Mouse (Mus musculus): ENCODE measurements around the gene Apobec4.
A peak's percentile ranks its signal among the peaks of the same experiment; 100 is the strongest.
"Not testable (repeated sequence)": the region's sequence is repeated elsewhere in the genome, so short reads cannot be mapped to it uniquely, and the experiment has no call there.

The Apobec4 gene

DNA sequence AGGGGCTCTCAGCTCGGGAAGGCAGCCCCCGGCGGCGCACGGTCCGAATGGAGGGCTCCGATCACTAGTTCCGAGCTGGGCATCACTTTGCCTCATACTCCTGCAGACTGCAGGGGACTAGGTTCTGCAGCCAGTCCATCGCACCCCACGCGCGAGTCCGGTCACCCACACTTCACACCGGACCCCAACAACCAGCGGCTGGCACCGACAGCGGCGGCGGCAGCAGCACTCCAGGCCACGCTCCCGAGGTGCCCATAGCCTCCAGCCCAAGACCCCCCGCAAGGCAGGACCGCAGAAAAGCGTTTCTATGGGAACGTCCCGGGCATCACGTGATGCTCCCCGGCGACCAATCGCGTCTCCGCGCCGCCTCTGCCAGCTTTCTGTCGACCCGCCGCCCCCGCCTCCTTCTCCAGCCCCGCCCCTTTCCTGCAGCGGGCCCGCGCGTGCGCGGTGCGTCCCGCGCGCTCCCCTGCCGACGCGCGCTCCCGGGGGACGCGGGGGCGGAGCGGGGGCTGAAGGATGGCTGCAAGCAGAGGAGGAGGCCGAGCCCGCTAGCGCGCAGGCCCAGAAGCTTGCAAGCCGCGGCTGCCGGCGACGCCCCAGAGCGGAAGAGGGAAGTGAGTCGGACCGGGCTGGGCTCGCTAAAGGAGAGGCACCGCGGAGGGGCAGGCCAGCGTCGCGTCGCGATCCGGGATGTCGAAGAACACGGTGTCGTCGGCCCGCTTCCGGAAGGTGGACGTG, 15.9 kb downstream of the Apobec4 start, which contains the start of the genes Rgl1 and Arpc5:
TSS of gene Rgl1 (minus strand) at position 320 of the 741 bp plus-strand sequence.
TSS of gene Arpc5 (plus strand) at position 511 of the 741 bp plus-strand sequence.
- peak; percentile 95 to 96 for DNase-seq (ENCODE audit: low spot score in 2 of 2)

DNA sequence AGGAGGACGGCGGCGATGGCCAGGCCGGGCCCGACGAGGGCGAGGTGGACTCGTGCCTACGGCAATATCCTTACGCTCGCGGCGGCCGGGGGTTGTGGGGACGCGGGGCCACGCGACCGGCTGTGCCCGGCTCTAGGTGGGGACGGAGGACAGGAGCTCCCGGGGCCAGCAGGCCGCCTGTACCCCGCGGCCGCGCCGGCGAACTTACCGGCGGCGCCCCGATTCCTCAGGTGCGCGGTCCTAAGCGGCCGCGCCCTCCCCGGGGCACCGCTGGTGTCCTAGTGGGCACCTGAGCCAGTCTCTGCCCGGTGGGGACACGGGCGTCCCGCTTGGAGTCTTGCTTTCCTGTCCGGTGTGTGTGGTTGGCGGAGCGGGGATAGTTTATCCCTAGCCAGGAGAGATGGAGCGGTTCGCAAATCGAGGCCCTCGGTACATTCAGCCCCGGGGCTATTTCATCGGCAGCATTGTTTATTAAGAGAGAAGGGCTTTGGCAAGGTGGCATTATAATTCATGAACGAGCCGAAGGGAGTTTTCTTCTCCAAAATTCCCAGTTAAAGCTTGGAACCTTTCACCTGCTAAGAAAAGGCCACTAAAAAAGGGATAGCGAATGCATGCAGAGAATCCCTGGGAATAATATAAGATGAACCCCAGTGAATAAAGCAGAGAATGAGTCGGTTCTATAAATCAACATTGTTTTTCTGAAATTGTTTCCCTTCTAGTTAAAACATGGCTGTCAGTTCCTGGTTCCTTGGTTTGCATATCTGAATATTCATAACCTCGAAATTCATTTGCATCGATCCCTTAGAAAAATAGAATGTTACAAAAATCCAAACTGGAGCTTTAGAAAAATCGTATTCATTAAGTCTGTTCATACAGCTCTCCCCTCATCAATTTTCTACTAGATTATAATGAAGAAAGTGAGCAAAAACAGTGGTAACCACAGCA, 16.7 kb downstream of the Apobec4 start:
- peak in 1 of 2 experiments; percentile 41 for DNase-seq (ENCODE audit: low spot score in 2 of 2)

DNA sequence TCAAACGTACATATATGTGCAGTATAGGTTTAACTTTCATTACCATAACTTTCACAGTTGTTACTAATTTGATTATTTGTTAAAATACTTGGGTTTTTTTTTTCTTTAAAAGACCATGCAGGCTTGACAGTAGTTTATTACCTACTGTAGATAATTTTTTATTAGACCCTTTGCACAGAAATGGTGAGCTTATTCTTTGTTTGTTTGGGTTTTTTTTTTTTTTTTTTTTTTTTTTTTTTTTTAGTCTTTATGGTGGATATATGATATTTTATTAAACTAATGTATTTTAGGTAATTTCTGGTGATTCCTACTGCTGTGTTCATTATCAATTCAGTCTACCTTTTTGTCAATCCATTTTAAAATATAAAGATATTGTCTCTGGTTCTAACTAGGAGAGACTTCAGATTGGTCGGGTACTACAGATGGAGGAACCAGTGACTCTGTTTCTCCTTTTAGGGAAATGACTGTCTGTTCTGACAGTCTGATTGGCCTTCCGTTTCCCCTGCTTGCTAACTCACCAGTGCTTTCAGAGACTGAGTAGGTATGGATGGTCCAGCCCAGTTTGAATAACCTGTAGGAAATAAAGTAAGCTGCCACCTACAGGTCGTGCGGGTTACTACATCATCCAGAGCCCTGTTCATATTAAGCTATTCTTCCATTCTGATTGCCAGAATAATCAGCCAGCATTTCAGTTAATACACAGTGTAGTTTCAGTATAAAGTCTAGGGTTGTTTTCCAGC, 17.6 kb downstream of the Apobec4 start:
- peak; percentile 94 for DNase-seq (ENCODE audit: low spot score in 2 of 2)

DNA sequence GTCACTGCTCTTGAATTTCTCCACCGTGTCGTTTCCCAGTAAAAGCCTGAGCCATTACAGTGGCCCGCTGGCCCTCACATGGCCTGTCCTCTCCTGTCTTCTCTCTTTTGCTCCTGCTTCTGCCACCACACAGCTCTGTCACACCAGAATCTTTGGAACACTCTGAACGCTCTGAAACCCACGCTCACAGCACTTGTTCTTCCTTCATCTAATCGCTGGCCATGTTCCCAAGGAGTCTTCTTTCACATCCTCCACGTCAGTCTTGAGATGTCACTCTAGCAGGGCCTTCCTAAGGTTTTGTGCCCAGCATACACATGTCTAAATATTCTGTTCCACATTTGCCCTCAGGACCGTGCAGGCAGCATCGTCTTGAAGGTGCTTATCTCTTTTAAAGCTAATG, 20.7 kb downstream of the Apobec4 start:
- DNase-seq (ENCODE audit: low spot score in 2 of 2) = peak; percentile 31 to 33

DNA sequence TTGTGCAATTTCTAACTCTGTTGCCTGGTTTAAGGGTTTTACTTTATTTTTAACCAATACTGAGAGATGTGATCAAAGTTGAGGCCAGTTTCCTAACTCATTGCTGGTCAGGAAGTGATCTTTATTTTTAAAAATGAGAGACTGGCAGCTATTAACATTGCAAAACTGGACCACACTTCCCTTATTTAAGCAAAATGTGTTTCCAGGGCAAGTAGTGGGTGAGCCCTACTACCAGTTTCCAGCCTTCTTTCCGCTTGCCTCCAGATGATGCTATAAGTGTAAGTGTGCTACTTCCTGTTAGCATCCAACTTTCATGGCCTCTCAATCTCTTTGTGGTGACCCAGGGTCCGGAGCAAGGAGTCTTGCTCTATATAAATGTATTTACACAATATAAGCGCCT, 24.2 kb downstream of the Apobec4 start:
- not testable (repeated sequence) for DNase-seq (ENCODE audit: low spot score in 2 of 2)

DNA sequence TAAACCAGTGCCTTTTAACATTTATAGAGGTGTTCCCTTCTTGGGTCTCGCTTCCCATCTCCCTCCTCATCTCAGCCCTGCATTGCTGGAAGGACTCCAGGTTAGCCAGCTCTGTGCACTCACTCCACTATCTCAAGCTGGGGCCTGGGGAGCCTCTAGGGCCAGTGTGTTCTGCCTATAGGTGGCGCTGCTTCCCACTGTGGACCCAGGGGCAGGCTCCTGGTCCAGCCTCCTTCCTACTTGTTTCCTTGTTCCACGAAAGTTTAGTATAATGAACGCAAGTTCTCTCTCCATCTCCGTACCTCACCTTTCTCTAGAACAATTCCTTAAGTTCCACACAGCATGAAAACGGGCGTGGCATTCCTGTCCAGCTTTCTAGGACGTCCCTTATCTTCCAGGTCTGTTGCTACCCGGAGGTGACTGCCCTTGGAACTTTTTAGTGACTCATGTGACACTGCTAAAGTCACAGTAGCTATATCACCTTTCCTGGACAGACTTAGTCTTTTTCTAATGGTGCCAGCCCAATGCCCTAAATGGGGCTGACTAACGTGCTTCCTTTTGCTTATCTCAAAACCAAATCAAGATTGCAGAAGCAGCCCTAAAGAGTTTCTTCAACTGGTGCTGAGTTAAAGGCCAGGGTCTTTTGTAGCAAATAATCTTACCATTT, 28.9 kb downstream of the Apobec4 start:
- peak; percentile 61 to 77 for DNase-seq (ENCODE audit: low spot score in 2 of 2)

DNA sequence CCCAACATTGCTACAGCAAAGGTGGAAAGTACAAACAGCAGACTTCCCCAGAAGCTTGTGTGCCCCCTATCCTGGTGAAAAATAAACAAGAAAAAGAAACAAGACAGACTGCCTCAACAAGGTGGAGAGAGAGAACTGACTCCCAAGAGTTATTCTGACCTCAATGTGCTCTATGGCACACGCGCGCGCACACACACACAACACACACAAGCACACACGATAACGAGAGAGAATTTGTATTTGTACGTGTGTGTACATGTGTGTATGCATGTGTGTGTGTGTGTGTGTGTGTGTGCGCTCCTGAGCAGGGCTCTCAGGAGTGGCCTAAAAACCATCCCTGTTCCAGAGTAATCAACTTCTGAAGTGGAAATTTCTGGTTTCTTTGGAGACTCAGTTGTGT, 34.3 kb downstream of the Apobec4 start:
- DNase-seq (ENCODE audit: low spot score in 2 of 2) = no peak

DNA sequence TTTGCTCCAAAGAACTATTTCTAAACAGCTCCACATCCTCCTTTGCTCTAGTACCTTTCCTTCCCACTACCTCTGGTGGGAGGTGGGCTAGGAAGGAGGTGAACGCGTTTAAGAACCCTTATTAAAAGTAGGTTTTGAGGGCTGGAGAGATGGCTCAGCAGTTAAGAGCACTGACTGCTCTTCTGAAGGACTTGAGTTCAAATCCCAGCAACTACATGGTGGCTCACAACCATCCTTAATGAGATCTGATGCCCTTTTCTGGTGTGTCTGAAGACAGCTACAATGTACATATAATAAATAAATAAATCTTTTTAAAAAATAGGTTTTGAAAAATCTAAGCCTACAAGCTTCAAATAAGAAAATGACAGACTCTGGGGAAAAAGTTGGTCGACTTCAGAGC, 35.1 kb downstream of the Apobec4 start:
- DNase-seq (ENCODE audit: low spot score in 2 of 2) = not testable (repeated sequence)

DNA sequence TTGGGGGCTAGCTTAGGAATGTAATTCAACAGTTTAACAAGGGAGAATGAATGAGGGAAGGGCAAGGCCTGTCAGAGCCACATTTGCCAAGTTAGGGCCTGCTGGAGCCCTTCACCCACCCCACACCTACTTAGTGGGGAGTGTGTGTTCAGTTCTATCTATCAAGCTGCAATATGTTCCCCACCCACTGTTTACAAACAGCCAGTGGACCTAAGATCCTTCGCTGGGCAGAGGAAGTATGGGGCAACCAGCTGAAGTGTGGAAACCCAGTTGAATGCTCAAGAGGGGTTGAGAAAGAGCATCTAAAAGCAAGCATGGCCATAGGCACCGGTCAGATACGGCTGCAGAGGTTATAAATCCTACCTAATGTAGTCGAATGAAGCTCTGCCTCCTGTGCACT, 36.6 kb downstream of the Apobec4 start:
- DNase-seq (ENCODE audit: low spot score in 2 of 2) = no peak

DNA sequence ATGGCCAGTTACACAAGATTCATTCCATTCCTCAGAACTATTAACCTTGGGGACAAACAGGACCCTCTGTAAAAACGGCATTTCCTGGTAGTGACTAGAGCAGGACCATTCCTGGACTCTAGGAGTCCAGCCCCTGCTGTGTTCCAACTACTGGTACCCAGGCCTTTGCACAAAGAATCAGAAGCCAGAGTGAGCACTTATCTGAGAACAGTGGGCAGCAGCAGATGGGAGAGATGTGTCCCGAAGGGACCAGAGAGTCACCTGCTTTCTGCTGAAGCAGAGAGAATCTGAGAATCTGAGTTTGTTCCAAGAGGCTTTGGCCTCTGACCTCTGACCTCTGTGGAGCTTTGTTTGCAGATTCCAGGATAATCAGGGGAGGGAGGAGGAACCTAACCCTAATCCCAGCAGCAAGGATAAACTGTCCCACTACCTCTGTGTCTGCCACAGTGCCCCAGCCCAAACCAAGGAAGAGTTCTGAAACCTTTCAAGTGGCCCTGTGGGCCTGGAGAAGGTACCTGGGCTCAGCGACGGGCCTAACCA, 37.8 kb downstream of the Apobec4 start:
- DNase-seq (ENCODE audit: low spot score in 2 of 2) = no peak

DNA sequence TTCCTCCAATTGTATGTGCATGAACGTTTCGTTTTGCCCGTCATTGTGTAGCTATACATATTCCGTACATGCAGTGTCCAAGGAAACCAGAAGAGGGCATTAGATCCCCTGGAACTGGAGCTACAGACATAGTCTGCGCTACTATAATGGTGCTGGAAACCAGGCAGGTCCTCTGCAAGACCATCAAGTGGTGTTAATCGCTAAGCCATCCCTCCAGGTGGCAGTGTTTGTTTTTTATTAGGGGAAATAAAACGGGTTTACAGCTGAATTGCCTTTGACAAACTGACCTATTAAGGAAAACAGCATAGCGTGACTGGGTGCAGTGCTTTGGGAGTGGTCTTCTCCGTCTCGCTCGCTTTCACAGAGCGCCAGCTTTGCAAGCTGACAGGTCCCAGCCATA, 39.9 kb downstream of the Apobec4 start:
- peak in 1 of 2 experiments; percentile 14 for DNase-seq (ENCODE audit: low spot score in 2 of 2)

DNA sequence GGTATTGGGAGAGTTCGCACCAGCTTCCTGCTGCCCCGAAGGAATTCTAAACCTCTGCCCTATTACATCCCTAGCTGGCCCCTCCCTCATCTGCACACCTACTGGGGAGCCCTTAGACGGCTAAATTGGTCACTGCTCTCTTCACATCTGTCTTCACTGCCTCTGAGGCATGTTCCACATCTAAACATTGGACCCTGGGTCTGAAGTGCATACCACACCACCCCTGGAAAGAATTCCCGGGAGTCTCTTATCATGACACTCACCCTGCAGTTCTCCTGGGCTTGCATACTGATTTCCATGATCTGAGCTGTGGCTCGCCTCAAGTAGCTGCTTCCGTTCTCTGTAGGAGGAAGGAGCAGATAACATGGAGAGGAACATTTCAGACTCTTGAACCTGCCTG, 40.5 kb downstream of the Apobec4 start:
- DNase-seq (ENCODE audit: low spot score in 2 of 2) = no peak

DNA sequence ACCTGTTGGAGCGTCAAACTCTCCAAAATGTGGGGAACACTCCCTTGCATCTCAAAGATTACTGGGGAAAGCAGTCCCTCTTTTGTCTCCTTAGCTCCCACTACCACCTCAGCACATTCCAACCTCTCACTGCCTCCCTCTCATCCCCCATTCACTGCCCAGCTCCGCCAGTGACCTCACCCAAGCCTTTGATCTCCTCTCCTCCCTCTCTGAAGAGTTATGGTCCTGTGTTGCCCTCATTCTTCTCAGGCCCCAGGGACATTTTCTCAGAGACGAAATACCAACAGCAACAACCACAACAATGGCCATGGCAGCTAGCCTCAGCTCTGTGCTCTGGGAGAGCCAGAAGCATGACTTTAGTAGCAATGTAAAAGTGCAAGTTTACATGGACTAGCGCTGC, 40.9 kb downstream of the Apobec4 start:
- DNase-seq (ENCODE audit: low spot score in 2 of 2) = no peak

DNA sequence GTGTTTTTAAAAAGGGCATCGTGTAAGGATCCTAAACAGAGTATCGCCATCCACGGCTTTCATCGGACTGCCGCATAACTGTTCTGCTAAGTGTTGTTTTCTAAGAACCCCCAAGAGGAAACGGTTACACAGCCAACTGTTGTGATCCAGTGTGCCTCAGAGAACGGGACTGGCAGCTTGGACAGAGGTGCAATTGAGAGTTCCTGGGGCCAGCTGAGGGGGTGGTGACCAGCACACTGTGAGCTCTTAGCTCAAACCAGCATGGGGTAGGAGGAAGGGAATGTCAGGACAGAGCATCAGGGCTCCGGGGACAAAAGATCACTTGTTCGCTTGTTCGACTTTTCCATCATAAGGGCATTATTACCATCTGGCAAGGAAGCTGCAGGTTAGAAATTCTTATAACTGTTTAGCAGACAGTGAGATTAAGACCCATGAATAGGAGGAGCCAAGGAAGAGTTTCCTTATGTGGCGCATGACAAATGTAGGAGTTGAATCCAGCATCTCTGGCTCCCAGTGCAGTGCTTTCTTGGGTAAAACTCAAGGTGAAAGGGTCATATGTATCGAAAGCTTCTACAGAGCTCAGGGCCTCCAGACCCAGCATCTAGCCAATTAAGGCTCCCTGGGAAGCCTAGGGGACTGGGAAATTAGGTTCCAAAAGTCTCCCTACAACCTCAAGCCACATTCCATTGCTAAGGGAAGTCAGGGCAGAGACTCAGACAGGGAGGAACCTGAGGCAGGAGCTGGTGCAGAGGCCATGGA, 42.6 kb downstream of the Apobec4 start:
- no peak for DNase-seq (ENCODE audit: low spot score in 2 of 2)

DNA sequence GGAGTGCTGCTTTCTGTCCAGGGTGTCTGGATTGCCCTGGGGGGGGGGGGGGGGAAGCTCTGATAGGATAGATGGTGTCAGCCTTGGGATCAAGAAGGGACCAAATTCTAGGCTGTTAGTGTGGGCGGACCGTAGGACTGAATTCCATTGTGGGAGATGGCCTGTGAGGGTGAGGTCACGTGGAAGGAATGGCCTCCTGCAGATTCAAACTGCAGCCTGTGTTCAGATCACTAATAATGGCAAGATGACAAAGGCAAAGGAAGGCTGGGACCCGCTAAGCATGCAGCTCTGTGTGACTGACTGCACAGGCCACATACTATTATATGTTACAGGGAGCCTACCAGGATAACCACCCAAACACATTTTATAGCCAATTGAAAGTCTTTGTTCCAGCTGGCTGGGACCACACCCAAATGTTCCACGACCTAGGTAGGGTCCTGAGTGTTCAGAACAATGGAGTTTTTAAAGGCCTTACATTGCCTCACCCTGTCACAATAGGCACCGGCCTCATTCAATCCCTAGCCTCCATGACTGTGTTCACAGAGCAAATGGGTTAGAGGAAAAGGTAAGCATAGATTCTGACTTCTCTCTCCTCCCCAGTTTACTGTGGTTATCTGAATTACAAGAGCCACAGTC, 43.3 kb downstream of the Apobec4 start:
- no peak for DNase-seq (ENCODE audit: low spot score in 2 of 2)

DNA sequence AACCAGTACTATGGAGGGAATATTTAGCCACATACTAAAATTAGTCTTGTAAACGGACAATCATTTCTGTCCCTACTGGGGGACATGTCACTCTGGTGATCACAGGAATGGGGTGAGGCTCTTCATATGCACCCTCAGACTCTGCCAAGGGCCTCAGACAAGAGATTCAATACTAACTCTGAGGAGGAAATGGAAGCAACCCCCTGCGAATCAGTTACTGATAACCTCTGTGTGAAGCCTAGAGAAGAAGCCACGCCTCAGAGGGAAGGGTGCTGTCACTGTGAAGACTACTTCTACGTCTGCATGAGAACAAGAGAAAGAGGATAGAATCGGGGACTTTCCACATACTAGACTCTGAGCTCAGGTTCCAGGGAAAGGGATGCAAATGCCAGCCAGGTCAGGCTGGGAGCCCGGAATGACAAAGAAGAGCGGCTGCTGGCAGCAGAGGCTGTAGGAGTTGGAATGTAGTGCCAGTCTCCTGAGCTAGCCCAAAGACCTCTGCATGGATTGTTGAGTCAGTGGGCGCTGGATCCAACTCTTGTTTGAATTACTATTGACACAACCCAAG, 45.4 kb downstream of the Apobec4 start:
- no peak for DNase-seq (ENCODE audit: low spot score in 2 of 2)

DNA sequence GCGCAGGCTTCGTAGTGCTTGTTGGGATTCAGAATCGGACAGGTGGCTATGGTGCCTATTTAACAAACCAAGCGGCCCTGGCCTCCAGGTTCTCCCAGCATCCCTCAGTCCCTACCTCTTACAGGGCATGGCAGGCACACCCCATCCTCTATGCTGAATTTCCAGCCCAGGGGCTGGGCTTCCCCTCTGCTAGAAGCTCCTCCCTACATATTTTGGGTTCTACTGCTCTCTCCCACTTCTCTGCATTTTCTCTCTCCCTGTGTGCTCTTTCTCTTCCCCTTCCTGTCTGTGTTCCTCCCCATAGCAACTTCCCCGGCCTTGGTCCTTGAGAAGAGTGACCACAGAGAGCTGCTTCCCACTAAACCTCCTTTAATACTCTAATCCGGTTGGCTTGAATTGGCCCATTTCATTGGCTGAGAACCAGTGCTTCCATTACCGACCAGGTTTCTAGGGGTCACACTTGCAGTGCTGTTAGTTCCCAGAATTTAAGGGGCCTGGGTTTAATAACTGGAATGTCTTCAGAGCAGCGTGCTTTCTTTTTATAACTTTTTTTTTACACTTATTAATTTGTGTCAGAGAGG, 46.4 kb downstream of the Apobec4 start:
- DNase-seq (ENCODE audit: low spot score in 2 of 2) = no peak

DNA sequence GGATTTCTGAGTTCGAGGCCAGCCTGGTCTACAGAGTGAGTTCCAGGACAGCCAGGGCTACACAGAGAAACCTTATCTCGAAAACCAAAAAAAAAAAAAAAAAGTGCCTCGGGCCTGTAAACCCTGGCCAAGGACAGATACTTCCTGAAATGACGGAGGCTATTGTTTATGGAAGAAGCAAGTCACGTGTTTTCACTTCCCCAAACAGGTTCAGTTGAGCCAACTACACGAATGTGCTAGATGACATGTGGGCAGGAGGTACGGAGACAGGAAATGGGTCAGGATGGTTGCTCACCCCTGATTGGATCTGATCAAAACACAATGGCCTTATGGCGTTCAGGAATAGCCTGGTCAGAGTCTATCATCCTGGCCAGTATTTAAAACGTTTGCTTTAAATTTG, 47.8 kb downstream of the Apobec4 start:
- no peak for DNase-seq (ENCODE audit: low spot score in 2 of 2)

DNA sequence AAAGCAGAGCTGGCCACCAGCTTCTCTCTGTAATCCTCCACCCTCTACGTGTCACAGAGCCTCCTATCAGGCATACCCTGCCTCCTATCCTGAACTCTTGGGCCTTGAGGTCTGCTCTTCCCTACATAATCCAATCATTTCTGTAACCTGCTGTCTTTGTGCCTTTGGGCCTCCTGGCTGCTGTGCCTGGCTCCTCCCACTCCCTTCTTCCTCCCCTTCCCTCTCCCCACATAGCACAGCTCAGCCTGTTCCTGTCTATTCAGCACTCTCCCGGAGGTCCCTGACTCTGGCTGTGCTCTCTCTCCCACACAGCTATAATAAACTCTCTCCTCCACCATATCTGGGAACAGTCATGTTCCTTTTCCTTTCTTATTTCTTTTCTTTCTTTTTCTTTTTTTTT, 49.5 kb downstream of the Apobec4 start, which contains the start of gene Ncf2:
TSS of gene Ncf2 (plus strand) at position 298 of the 400 bp plus-strand sequence.
- no peak for DNase-seq (ENCODE audit: low spot score in 2 of 2)
